Mouse (Mus musculus) CH12.LX (cell line): ENCODE results near the gene Spata20. TPM values are rescaled to one million over a fixed set of nuclear protein-coding genes. Genes with fewer than 3 reads are reported as not detected.

Experiments used
- DNase-seq: peaks from one replicate; pipeline ENCODE4 v3.0.0-alpha.2; 2013; ENCODE audit errors: extremely low read depth
- H3K27ac ChIP-seq: 2 replicates; pipeline ENCODE4 v1.5.1; 2012; ENCODE audit warnings: low read depth, mild to moderate bottlenecking, control low read depth, moderate library complexity; ENCODE audit not compliant: insufficient read depth
- H3K27me3 ChIP-seq: replicated peaks from 2 replicates; pipeline ENCODE3; 2012; ENCODE audit warnings: inconsistent platforms
- H3K36me3 ChIP-seq, 2 experiments: replicated peaks in 1 of 2; 2 replicates each; pipeline versions ENCODE3 to v1.6.1; 2012; ENCODE audit warnings: inconsistent platforms in 1 of 2, low read length in 1 of 2, mild to moderate bottlenecking in 1 of 2, mixed read lengths in 1 of 2, moderate library complexity in 1 of 2; ENCODE audit not compliant: control insufficient read depth in 1 of 2, insufficient read depth in 1 of 2
- H3K4me1 ChIP-seq, 2 experiments: 2 replicates each; pipeline ENCODE4 v1.6.1; 2012; ENCODE audit warnings: inconsistent platforms in 1 of 2, moderate library complexity in 1 of 2; ENCODE audit not compliant: insufficient read depth in 2 of 2, control insufficient read depth in 1 of 2
- H3K4me2 ChIP-seq: 2 replicates; pipeline ENCODE4 v1.6.1; 2012; ENCODE audit warnings: low read depth, mild to moderate bottlenecking, control low read depth; ENCODE audit not compliant: poor library complexity, insufficient read depth, severe bottlenecking
- H3K4me3 ChIP-seq, 3 experiments: fragments of 150-350 bp in 1 of 3; sonication (generic) in 1 of 3; replicated peaks in 1 of 3; 2 replicates each; pipeline versions ENCODE3 to v1.5.1; 2011 to 2012; ENCODE audit warnings: low read depth in 2 of 3, low read length in 2 of 3, mild to moderate bottlenecking in 2 of 3, moderate library complexity in 2 of 3, control low read depth in 1 of 3, improper control_type of control experiment in 1 of 3, inconsistent platforms in 1 of 3, mixed read lengths in 1 of 3; ENCODE audit not compliant: poor library complexity in 1 of 3
- H3K79me2 ChIP-seq: replicated peaks from 2 replicates; pipeline ENCODE4 v1.6.1; 2012; ENCODE audit warnings: mild to moderate bottlenecking, moderate library complexity; ENCODE audit not compliant: control insufficient read depth, poor library complexity, insufficient read depth, severe bottlenecking; ENCODE audit errors: extremely low read depth
- H3K9ac ChIP-seq: 2 replicates; pipeline ENCODE4 v1.6.1; 2012; ENCODE audit warnings: low read depth, mild to moderate bottlenecking, control low read depth, moderate library complexity; ENCODE audit not compliant: insufficient read depth
- H3K9me3 ChIP-seq: replicated peaks from 2 replicates; pipeline ENCODE3; 2012; ENCODE audit warnings: low read length, inconsistent platforms, mixed read lengths
- BHLHE40 ChIP-seq: IDR thresholded peaks from 2 replicates; pipeline ENCODE4 v1.6.1; 2011; ENCODE audit warnings: mild to moderate bottlenecking, low read depth, low read length, improper control_type of control experiment
- CHD1 ChIP-seq: IDR thresholded peaks from 2 replicates; pipeline ENCODE4 v1.6.1; 2012; ENCODE audit warnings: low read depth, low read length, improper control_type of control experiment, inconsistent platforms
- CTCF ChIP-seq, 2 experiments: IDR thresholded peaks in 1 of 2; conservative IDR thresholded peaks in 1 of 2; 2 replicates each; pipeline ENCODE4 v1.5.1; 2011 to 2012; ENCODE audit warnings: low read depth in 2 of 2, low read length in 2 of 2, improper control_type of control experiment in 1 of 2, inconsistent platforms in 1 of 2, mild to moderate bottlenecking in 1 of 2, moderate library complexity in 1 of 2
- ELF1 ChIP-seq: IDR thresholded peaks from 2 replicates; pipeline ENCODE4 v1.6.1; 2014; ENCODE audit warnings: low read depth, mild to moderate bottlenecking, inconsistent platforms, low read length, improper control_type of control experiment
- ETS1 ChIP-seq: conservative IDR thresholded peaks from 2 replicates; pipeline ENCODE4 v1.6.1; 2012; ENCODE audit warnings: low read depth, mild to moderate bottlenecking, inconsistent platforms, low read length, improper control_type of control experiment, moderate library complexity
- IRF4 ChIP-seq: IDR thresholded peaks from 2 replicates; pipeline ENCODE4 v1.6.1; 2014; ENCODE audit warnings: low read depth, mild to moderate bottlenecking, inconsistent platforms, low read length, improper control_type of control experiment
- JUN ChIP-seq: IDR thresholded peaks from 2 replicates; pipeline ENCODE4 v1.6.1; 2011; ENCODE audit warnings: low read depth, mild to moderate bottlenecking, low read length, improper control_type of control experiment, moderate library complexity; ENCODE audit not compliant: insufficient read depth
- MEF2A ChIP-seq: IDR thresholded peaks from 2 replicates; pipeline ENCODE4 v1.6.1; 2014; ENCODE audit warnings: low read depth, mild to moderate bottlenecking, inconsistent platforms, low read length, improper control_type of control experiment, borderline replicate concordance
- MXI1 ChIP-seq: IDR thresholded peaks from 2 replicates; pipeline ENCODE4 v1.6.1; 2011; ENCODE audit warnings: mild to moderate bottlenecking, low read depth, low read length, improper control_type of control experiment
- NELFE ChIP-seq: IDR thresholded peaks from 2 replicates; pipeline ENCODE4 v1.6.1; 2011; ENCODE audit warnings: low read depth, low read length, improper control_type of control experiment
- NRF1 ChIP-seq: IDR thresholded peaks from 2 replicates; pipeline ENCODE4 v1.6.1; 2014; ENCODE audit warnings: low read depth, mild to moderate bottlenecking, inconsistent platforms, low read length, improper control_type of control experiment, moderate library complexity
- PAX5 ChIP-seq: IDR thresholded peaks from 2 replicates; pipeline ENCODE4 v1.6.1; 2012; ENCODE audit warnings: low read length, inconsistent platforms, mixed read lengths
- POLR2A ChIP-seq: IDR thresholded peaks from 2 replicates; pipeline ENCODE4 v1.6.1; 2011; ENCODE audit warnings: low read depth, mild to moderate bottlenecking, improper control_type of control experiment, low read length
- SIN3A ChIP-seq: IDR thresholded peaks from 2 replicates; pipeline ENCODE4 v1.6.1; 2012; ENCODE audit warnings: low read length, improper control_type of control experiment, inconsistent platforms
- SMC3 ChIP-seq: IDR thresholded peaks from 2 replicates; pipeline ENCODE4 v1.6.1; 2011; ENCODE audit warnings: low read depth, low read length, improper control_type of control experiment
- USF1 ChIP-seq: IDR thresholded peaks from 2 replicates; pipeline ENCODE4 v1.6.1; 2014; ENCODE audit warnings: low read depth, mild to moderate bottlenecking, inconsistent platforms, low read length, improper control_type of control experiment
- USF2 ChIP-seq: conservative IDR thresholded peaks from 2 replicates; pipeline ENCODE4 v1.6.1; 2011; ENCODE audit warnings: low read depth, low read length, improper control_type of control experiment
- ZNF384 ChIP-seq: IDR thresholded peaks from 2 replicates; pipeline ENCODE4 v1.6.1; 2012; ENCODE audit warnings: low read depth, low read length, improper control_type of control experiment, inconsistent platforms
- dilution Hi-C: fragments of 300-500 bp; cut with MboI; formaldehyde crosslinking; loops from 2 replicates; pipeline ENCODE4 v1.14.3; 2020; ENCODE audit warnings: low sequenced_read_pairs; ENCODE audit not compliant: extremely low pct_unique_long_range_greater_than_20kb, extremely low pct_ligation_motif_present
- in situ Hi-C: fragments of 300-500 bp; cut with MboI; formaldehyde crosslinking; loops from 3 replicates; pipeline ENCODE4 v1.14.3; 2019; ENCODE audit warnings: low sequenced_read_pairs, low pct_ligation_motif_present, low pct_unique_long_range_greater_than_20kb, mixed read lengths
- polyA plus RNA-seq: library from polyadenylated mRNA; unstranded; fragments of >175 nt; gene quantifications from 2 replicates; pipeline ENCODE4 v1.2.1, GENCODE M21; 2012; ENCODE audit warnings: low read depth; ENCODE audit not compliant: insufficient read length
- total RNA-seq, 2 experiments: library from RNA; depleted of rRNA; stranded (reverse); fragments of 300-350 nt in 1 of 2; fragments of >200 nt in 1 of 2; gene quantifications; 2 replicates each; pipeline ENCODE4 v1.2.3; 2012 to 2014

Gene Spata20
- total and polyA plus RNA-seq, 3 experiments: not detected

DNA sequence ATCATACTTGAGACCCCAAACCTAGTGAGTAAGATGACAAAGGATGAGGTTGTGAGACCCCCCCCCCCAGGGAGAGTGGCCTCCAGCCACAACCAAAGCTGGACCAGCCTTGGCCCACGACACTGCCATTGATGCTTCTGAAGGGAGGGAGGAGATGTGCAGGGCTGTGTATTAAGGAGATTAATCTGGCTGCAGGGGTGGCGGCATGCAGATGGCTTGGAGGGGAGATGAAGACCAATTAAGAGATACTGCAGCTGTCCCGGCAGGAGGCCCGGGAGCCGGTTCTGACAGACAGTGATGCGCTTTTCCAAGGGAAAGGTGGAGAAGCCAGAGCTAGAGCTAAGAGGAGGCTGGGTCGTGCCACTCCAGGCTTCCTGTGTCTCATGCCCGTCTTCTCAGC, 36.7 kb downstream of the Spata20 start:
- Histone ChIP-seq H3K36me3 (no peaks in the 10 kb centered on the region), H3K9me3 (no peaks in the 10 kb centered on the region), H3K9ac (no peak overlapping the region), H3K4me3 (no peak overlapping the region), H3K4me2 (no peak overlapping the region), H3K27ac (no peak overlapping the region), H3K27me3 (peaks cover 15% of the 10 kb centered on the region), H3K79me2 (no peaks in the 10 kb centered on the region), H3K4me1 (peaks cover 5 to 24% of the 10 kb centered on the region in 2 experiments; a peak in 3 of 4 replicates)
- TF ChIP-seq IRF4 (no peak), USF1 (no peak), CHD1 (no peak), USF2 (no peak), MXI1 (no peak), JUN (no peak), SMC3 (no peak), NRF1 (no peak), SIN3A (no peak)
- dilution Hi-C loops: no loop called here
- DNase-seq: no peak
- in situ Hi-C loops: no loop called here

DNA sequence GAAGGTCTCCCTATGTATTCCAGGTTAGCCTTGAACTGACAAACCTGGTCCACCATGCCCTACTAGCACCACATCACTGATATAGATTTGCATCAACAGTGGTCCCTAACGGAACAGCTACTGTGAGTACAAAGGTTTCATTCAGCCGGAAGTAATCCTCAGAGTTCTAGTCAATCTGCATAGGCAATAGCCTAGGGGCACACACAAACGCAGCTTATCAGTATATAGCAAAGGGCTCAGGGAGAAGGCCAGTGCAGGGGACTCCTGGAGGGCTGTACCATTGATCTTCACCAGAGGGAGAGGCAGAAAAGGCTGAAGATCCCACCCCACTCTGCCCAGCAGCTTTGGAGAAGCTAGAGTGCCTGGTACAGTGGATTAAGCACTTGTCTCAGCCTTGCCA, 39.0 kb downstream of the Spata20 start:
- peaks cover 6 to 24% of the 10 kb centered on the region in 2 experiments; a peak in 3 of 4 replicates for H3K4me1 ChIP-seq
- no peak overlapping the region for H3K4me2 ChIP-seq
- no peak for DNase-seq
- no peaks in the 10 kb centered on the region for H3K36me3 ChIP-seq
- no peaks in the 10 kb centered on the region for H3K9me3 ChIP-seq
- no peaks in the 10 kb centered on the region for H3K79me2 ChIP-seq
- H3K27ac ChIP-seq: no peak overlapping the region
- dilution Hi-C loops (no loop called here), in situ Hi-C loops (no loop called here)
- H3K9ac ChIP-seq: no peak overlapping the region
- H3K4me3 ChIP-seq: no peak overlapping the region
- TF ChIP-seq ELF1 (no peak), ETS1 (no peak), ZNF384 (no peak), CTCF (conservative IDR thresholded peaks at IDR 0.05 in 1 of 2, IDR thresholded peaks at IDR 0.05 in 1 of 2; ENCODE audit: low read depth in 2 of 2, low read length in 2 of 2) (no peak), BHLHE40 (no peak), CHD1 (no peak), MEF2A (no peak)
- H3K27me3 ChIP-seq: peaks cover 16% of the 10 kb centered on the region

GRCm38 (mm10) chr11:94445300-94445699, 40.7 kb downstream of the Spata20 start:
- in situ Hi-C loops: no loop called here
- no peak overlapping the region for H3K4me3 ChIP-seq
- no peak for TF ChIP-seq ZNF384
- no peak for TF ChIP-seq NRF1
- TF ChIP-seq PAX5: no peak
- no peak for TF ChIP-seq ETS1
- no peak for TF ChIP-seq NELFE
- no peak for TF ChIP-seq MXI1
- no peak for TF ChIP-seq MEF2A
- no peak for TF ChIP-seq ELF1
- no peak for TF ChIP-seq POLR2A
- TF ChIP-seq, all 38 proteins: peak for 0
- DNase-seq: no peak
- dilution Hi-C loops: no loop called here
- H3K9me3 ChIP-seq: no peaks in the 10 kb centered on the region
- no peak overlapping the region for H3K9ac ChIP-seq
- H3K27ac ChIP-seq: no peak overlapping the region
- no peaks in the 10 kb centered on the region for H3K36me3 ChIP-seq
- peaks cover 8 to 32% of the 10 kb centered on the region in 2 experiments; a peak in 3 of 4 replicates for H3K4me1 ChIP-seq
- peaks cover 15% of the 10 kb centered on the region for H3K27me3 ChIP-seq
- H3K79me2 ChIP-seq: no peaks in the 10 kb centered on the region
- no peak overlapping the region for H3K4me2 ChIP-seq
